Mouse (Mus musculus) hindbrain, embryonic 11.5 days (tissue): ENCODE measurements at regions not wholly inside any gene's neighbourhood (a gene's known extent, or its start where the extent isn't known, plus 50 kb on each side); places are given as distances from the start of the nearest gene placed in this dataset.

Experiments used
- ATAC-seq: fragments of 200-750 bp; cut with Nextera tagmentation; 2 replicates; pipeline ENCODE4 v1.8.0; 2017; ENCODE audit warnings: mild to moderate bottlenecking, moderate TSS enrichment, moderate library complexity; ENCODE audit not compliant: low FRiP score
- DNase-seq: peaks from one replicate; pipeline ENCODE4 v3.0.0-alpha.2; 2015; ENCODE audit warnings: low spot score
- H3K27ac ChIP-seq: fragments of 300-500 bp; sonication (generic); 2 replicates; pipeline ENCODE4 v1.5.1; 2014; ENCODE audit warnings: mild to moderate bottlenecking, low read depth, low read length
- H3K27me3 ChIP-seq: fragments of 300-500 bp; sonication (generic); 2 replicates; pipeline ENCODE4 v1.6.1; 2014; ENCODE audit warnings: mild to moderate bottlenecking, low read length, moderate library complexity, mixed read lengths; ENCODE audit not compliant: control insufficient read depth, insufficient read depth
- H3K36me3 ChIP-seq: fragments of 300-500 bp; sonication (generic); 2 replicates; pipeline ENCODE4 v1.6.1; 2014; ENCODE audit warnings: mild to moderate bottlenecking, low read length, moderate library complexity, mixed read lengths; ENCODE audit not compliant: control insufficient read depth, insufficient read depth
- H3K4me1 ChIP-seq: fragments of 300-500 bp; sonication (generic); replicated peaks from 2 replicates; pipeline ENCODE4 v1.6.1; 2014; ENCODE audit warnings: low read length, mixed read lengths; ENCODE audit not compliant: control insufficient read depth, insufficient read depth
- H3K4me2 ChIP-seq: fragments of 300-500 bp; sonication (generic); replicated peaks from 2 replicates; pipeline ENCODE4 v1.6.1; 2014; ENCODE audit warnings: mild to moderate bottlenecking, low read depth, low read length
- H3K4me3 ChIP-seq: fragments of 300-500 bp; sonication (generic); 2 replicates; pipeline ENCODE4 v1.5.1; 2014; ENCODE audit warnings: low read depth, low read length
- H3K9ac ChIP-seq: fragments of 300-500 bp; sonication (generic); 2 replicates; pipeline ENCODE4 v1.6.1; 2014; ENCODE audit warnings: low read depth, low read length
- H3K9me3 ChIP-seq: fragments of 300-500 bp; sonication (generic); 2 replicates; pipeline ENCODE4 v1.6.1; 2016; ENCODE audit warnings: low read length; ENCODE audit not compliant: control insufficient read depth
- WGBS: fragments of 180-500 bp; shearing (Covaris S2); extraction: QIAGEN DNeasy Blood & Tissue Kit; methylation state at CpG from one replicate; pipeline ENCODE4 v1.1.7; 2014; 5-methylcytosine and 5-hydroxymethylcytosine counted together

DNA sequence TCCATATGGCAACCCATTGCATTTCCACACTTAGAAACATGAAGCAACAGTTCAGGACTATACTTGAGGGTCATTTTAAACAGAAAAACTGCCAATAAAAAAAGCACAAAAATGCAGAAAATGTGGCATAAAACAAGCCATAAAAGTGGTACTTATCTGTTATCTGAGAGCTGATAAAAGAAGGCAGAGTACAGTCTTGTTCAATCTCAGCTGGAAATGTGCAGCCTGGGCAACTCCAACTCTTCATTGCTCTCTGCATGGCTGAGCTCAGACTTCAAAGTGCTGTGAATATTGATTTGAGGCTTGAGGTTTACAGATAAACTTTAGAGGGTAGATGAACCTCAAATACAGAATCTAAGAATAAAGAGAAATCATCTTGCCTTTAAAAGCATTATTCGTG is 151.1 kb upstream of the Lrrn1 start:
- Histone ChIP-seq H3K4me2 (no peak overlapping the region), H3K27me3 (no peaks in the 10 kb centered on the region), H3K27ac (no peak overlapping the region), H3K4me3 (no peak overlapping the region), H3K4me1 (no peaks in the 10 kb centered on the region), H3K9me3 (no peaks in the 10 kb centered on the region), H3K9ac (no peak overlapping the region), H3K36me3 (no peaks in the 10 kb centered on the region)
- 92% methylated on average over 1 of the region's 1 CpGs for WGBS
- DNase-seq (no peak), ATAC-seq (no peak)

DNA sequence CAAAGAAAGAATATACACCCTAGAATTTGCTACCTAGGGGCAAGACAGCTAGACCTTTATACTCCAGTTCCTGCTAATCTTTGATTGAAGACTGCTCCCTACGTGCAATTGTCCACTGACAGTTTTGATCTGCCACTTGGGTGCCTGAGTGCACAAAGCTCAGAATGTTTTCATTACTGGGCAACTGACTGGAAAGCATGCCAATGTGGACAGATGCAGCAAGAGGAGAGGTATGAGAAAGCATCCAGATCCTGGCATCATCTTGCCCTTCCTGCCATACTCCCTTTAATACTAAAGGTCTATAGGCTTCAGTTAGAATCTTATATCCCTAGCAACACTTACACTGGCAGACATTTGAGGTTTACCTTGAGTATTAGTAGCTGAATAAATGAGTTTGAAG is 148.9 kb upstream of the Lrrn1 start:
- Histone ChIP-seq H3K9me3 (no peaks in the 10 kb centered on the region), H3K4me3 (no peak overlapping the region), H3K27me3 (no peaks in the 10 kb centered on the region), H3K4me1 (no peaks in the 10 kb centered on the region), H3K9ac (no peak overlapping the region), H3K4me2 (no peak overlapping the region), H3K27ac (no peak overlapping the region), H3K36me3 (no peaks in the 10 kb centered on the region)
- no peak for DNase-seq
- WGBS: 80% methylated on average over 1 of the region's 1 CpGs
- no peak for ATAC-seq

DNA sequence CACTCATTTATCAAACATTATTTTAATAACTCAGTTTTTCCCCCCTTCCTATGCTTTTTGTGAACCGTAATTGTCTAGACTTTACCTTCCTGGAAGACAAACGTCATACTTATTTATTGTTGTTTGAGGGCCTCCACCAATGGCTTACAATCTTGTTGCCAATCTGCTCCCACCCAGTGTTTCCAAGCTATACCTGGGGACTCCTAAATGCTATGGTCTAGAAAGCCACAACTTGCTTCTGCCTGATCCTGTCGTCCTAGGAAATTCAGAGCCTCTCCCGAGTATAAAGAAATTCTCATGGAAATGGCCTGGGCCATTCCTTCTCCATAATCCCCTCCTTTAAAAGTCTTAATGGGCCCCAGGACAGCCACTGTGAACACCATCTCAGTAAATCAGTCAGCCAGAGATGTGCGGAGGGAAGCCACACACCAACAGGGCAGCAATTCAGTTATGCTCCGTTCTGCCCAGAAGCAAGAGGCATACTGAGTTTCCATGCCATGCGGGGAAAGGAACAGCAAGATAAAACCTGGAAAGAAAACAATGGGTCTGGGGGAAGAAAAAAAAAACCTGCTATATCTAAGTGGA is 143.4 kb upstream of the Lrrn1 start:
- Histone ChIP-seq H3K4me3 (no peak overlapping the region), H3K4me2 (no peak overlapping the region), H3K36me3 (no peaks in the 10 kb centered on the region), H3K4me1 (no peaks in the 10 kb centered on the region), H3K9ac (no peak overlapping the region), H3K27ac (no peak overlapping the region), H3K9me3 (no peaks in the 10 kb centered on the region), H3K27me3 (no peaks in the 10 kb centered on the region)
- 69% methylated on average over 7 of the region's 7 CpGs for WGBS
- DNase-seq (no peak), ATAC-seq (no peak)

- no peaks in the 10 kb centered on the region for H3K4me1 ChIP-seq
- DNase-seq: no peak
- no peaks in the 10 kb centered on the region for H3K36me3 ChIP-seq
- H3K9ac ChIP-seq: no peak overlapping the region
- no peak overlapping the region for H3K4me2 ChIP-seq
- H3K4me3 ChIP-seq: no peak overlapping the region
- H3K9me3 ChIP-seq: no peaks in the 10 kb centered on the region
- H3K27ac ChIP-seq: no peak overlapping the region
- H3K27me3 ChIP-seq: no peaks in the 10 kb centered on the region
- ATAC-seq: no peak
- 51% methylated on average over 3 of the region's 3 CpGs for WGBS
These were observed 139.7 kb upstream of the Lrrn1 start for GRCm38 (mm10) chr6:107389892-107390291.

DNA sequence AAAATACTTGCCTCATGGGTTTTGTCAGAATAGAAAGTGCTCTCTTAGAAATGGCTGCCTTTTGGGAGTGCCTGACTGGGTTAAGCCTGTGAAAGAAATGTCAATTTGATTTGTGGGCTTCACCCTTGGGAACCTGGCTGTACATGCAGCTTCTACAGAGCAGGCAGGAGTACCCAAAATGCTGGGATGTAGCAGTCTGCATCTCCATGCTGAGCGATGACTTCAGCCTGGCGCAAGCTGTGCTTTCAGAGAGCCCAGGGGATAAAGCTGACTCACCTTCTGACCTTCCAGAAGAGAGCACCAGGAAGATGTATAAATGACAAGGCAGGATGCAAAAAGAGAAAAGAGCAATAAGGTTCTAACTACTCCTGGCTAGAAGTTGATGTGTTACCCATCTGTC is 135.0 kb upstream of the Lrrn1 start:
- no peak for ATAC-seq
- no peaks in the 10 kb centered on the region for H3K9me3 ChIP-seq
- no peak overlapping the region for H3K27ac ChIP-seq
- no peak overlapping the region for H3K4me2 ChIP-seq
- no peaks in the 10 kb centered on the region for H3K27me3 ChIP-seq
- no peak overlapping the region for H3K4me3 ChIP-seq
- H3K9ac ChIP-seq: no peak overlapping the region
- 64% methylated on average over 2 of the region's 2 CpGs for WGBS
- H3K4me1 ChIP-seq: no peaks in the 10 kb centered on the region
- peak; percentile 5 for DNase-seq
- no peaks in the 10 kb centered on the region for H3K36me3 ChIP-seq

- ATAC-seq (no peak), DNase-seq (peak; percentile 47)
- Histone ChIP-seq H3K36me3 (no peaks in the 10 kb centered on the region), H3K4me2 (no peak overlapping the region), H3K9ac (no peak overlapping the region), H3K4me1 (no peaks in the 10 kb centered on the region), H3K27me3 (no peaks in the 10 kb centered on the region), H3K4me3 (no peak overlapping the region), H3K27ac (no peak overlapping the region), H3K9me3 (no peaks in the 10 kb centered on the region)
- WGBS: 78% methylated on average over 4 of the region's 4 CpGs
These were observed 113.8 kb upstream of the Lrrn1 start for GRCm38 (mm10) chr6:107415766-107416165.

DNA sequence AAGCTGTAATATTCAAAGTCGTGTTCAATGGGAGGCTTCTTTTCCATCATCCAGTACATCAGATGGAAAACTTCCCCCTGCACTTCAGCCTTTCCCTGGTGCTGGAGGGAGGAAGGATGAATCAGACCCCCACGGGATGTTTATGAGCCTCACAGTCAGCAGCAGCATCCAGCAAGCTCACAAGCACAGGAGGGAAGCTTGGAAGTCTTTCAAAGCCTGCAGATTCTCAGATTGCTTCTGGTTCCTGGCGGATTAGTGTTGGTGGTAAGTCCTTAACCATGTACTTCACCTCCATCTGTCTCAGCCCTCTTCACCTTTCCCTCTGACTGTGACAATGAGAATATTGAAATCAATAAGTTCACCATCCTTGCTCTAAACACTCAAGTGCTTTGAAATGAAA is 107.5 kb upstream of the Lrrn1 start:
- no peaks in the 10 kb centered on the region for H3K9me3 ChIP-seq
- H3K9ac ChIP-seq: no peak overlapping the region
- DNase-seq: no peak
- no peaks in the 10 kb centered on the region for H3K27me3 ChIP-seq
- H3K27ac ChIP-seq: no peak overlapping the region
- H3K36me3 ChIP-seq: no peaks in the 10 kb centered on the region
- no peak overlapping the region for H3K4me3 ChIP-seq
- H3K4me2 ChIP-seq: no peak overlapping the region
- no peaks in the 10 kb centered on the region for H3K4me1 ChIP-seq
- ATAC-seq: no peak
- WGBS: 41% methylated on average over 3 of the region's 3 CpGs

- no peaks in the 10 kb centered on the region for H3K4me1 ChIP-seq
- no peak overlapping the region for H3K27ac ChIP-seq
- H3K4me2 ChIP-seq: no peak overlapping the region
- no peak overlapping the region for H3K4me3 ChIP-seq
- H3K27me3 ChIP-seq: no peaks in the 10 kb centered on the region
- ATAC-seq (no peak), DNase-seq (no peak)
- WGBS: 78% methylated on average over 3 of the region's 3 CpGs
- H3K9me3 ChIP-seq: no peaks in the 10 kb centered on the region
- H3K36me3 ChIP-seq: no peaks in the 10 kb centered on the region
- no peak overlapping the region for H3K9ac ChIP-seq
These were observed 103.0 kb upstream of the Lrrn1 start for GRCm38 (mm10) chr6:107426529-107426928.

GRCm38 (mm10) chr6:107431033-107431432 is 98.5 kb upstream of the Lrrn1 start:
- no peaks in the 10 kb centered on the region for H3K4me1 ChIP-seq
- ATAC-seq (no peak), DNase-seq (no peak)
- H3K9ac ChIP-seq: no peak overlapping the region
- H3K27ac ChIP-seq: no peak overlapping the region
- no peaks in the 10 kb centered on the region for H3K36me3 ChIP-seq
- H3K4me3 ChIP-seq: no peak overlapping the region
- H3K27me3 ChIP-seq: no peaks in the 10 kb centered on the region
- WGBS: 78% methylated on average over 4 of the region's 4 CpGs
- H3K4me2 ChIP-seq: no peak overlapping the region
- H3K9me3 ChIP-seq: no peaks in the 10 kb centered on the region
